Mouse (Mus musculus): Measurements from ENCODE around the gene Amfr. TPM values are rescaled to one million over a fixed set of nuclear protein-coding genes. Genes with fewer than 3 reads are reported as not detected.

The Amfr gene
- polyA plus RNA-seq, 1 experiment from 2014 or later, result 60.2 TPM

- no peaks in the 10 kb centered on the region for H3K4me1 ChIP-seq (ENCODE audit: insufficient read depth)
- H3K27me3 ChIP-seq (ENCODE audit: insufficient read depth, low read length), result no peaks in the 10 kb centered on the region
- no peaks in the 10 kb centered on the region for H3K9me3 ChIP-seq (ENCODE audit: low read length)
- DNase-seq (no peak), ATAC-seq (no peak)
- H3K27ac ChIP-seq (ENCODE audit: low read depth), result no peak overlapping the region
- H3K36me3 ChIP-seq (replicated peaks; ENCODE audit: insufficient read depth, low read length), result peaks cover 47% of the 10 kb centered on the region
- H3K4me2 ChIP-seq (ENCODE audit: low read depth, low read length), result no peak overlapping the region
- WGBS (ENCODE audit: insufficient replicate concordance), result 85% methylated on average over 2 of the region's 2 CpGs
- H3K9ac ChIP-seq (replicated peaks), result no peak overlapping the region
- no peak overlapping the region for H3K4me3 ChIP-seq (ENCODE audit: low read depth, low read length)
- TF ChIP-seq EP300 (IDR thresholded peaks at IDR 0.05; ENCODE audit: low read depth) (no peak), CTCF (IDR thresholded peaks at IDR 0.05; ENCODE audit: low read depth) (no peak)
These were observed 13.7 kb downstream of the Amfr start for GRCm38 (mm10) chr8:93998961-93999360.

- Histone ChIP-seq H3K4me3 (ENCODE audit: low read depth, low read length) (no peak overlapping the region), H3K36me3 (replicated peaks; ENCODE audit: insufficient read depth, low read length) (peaks cover 41% of the 10 kb centered on the region), H3K9ac (replicated peaks) (no peak overlapping the region), H3K4me1 (ENCODE audit: insufficient read depth) (no peaks in the 10 kb centered on the region), H3K27me3 (ENCODE audit: insufficient read depth, low read length) (no peaks in the 10 kb centered on the region), H3K4me2 (ENCODE audit: low read depth, low read length) (no peak overlapping the region), H3K27ac (ENCODE audit: low read depth) (peak overlapping the region; percentile 30; the same call in 1 of the 2 replicates), H3K9me3 (ENCODE audit: low read length) (no peaks in the 10 kb centered on the region)
- TF ChIP-seq CTCF (IDR thresholded peaks at IDR 0.05; ENCODE audit: low read depth) (no peak), EP300 (IDR thresholded peaks at IDR 0.05; ENCODE audit: low read depth) (no peak)
- 70% methylated on average over 4 of the region's 4 CpGs for WGBS (ENCODE audit: insufficient replicate concordance)
- DNase-seq (no peak), ATAC-seq (peak; percentile 97)
These were observed 22.9 kb downstream of the Amfr start for GRCm38 (mm10) chr8:93989739-93990138.

GRCm38 (mm10) chr8:93984731-93985130 is 27.9 kb downstream of the Amfr start:
- ATAC-seq (no peak), DNase-seq (no peak)
- H3K9me3 ChIP-seq (ENCODE audit: low read length), result no peaks in the 10 kb centered on the region
- H3K27me3 ChIP-seq (ENCODE audit: insufficient read depth, low read length), result no peaks in the 10 kb centered on the region
- no peak overlapping the region for H3K4me3 ChIP-seq (ENCODE audit: low read depth, low read length)
- H3K4me1 ChIP-seq (ENCODE audit: insufficient read depth), result no peaks in the 10 kb centered on the region
- no peak overlapping the region for H3K27ac ChIP-seq (ENCODE audit: low read depth)
- TF ChIP-seq CTCF (IDR thresholded peaks at IDR 0.05; ENCODE audit: low read depth), result no peak
- TF ChIP-seq EP300 (IDR thresholded peaks at IDR 0.05; ENCODE audit: low read depth), result no peak
- H3K9ac ChIP-seq (replicated peaks), result no peak overlapping the region
- no peak overlapping the region for H3K4me2 ChIP-seq (ENCODE audit: low read depth, low read length)
- H3K36me3 ChIP-seq (replicated peaks; ENCODE audit: insufficient read depth, low read length), result peaks cover 78% of the 10 kb centered on the region
- 81% methylated on average over 3 of the region's 3 CpGs for WGBS (ENCODE audit: insufficient replicate concordance)

GRCm38 (mm10) chr8:93983827-93984226 is 28.8 kb downstream of the Amfr start:
- DNase-seq (no peak), ATAC-seq (no peak)
- no peak overlapping the region for H3K27ac ChIP-seq (ENCODE audit: low read depth)
- no peak for TF ChIP-seq EP300 (IDR thresholded peaks at IDR 0.05; ENCODE audit: low read depth)
- TF ChIP-seq CTCF (IDR thresholded peaks at IDR 0.05; ENCODE audit: low read depth), result 0 out of 2 replicates have a peak, but pooled peaks have one; percentile 19
- H3K4me1 ChIP-seq (ENCODE audit: insufficient read depth), result no peaks in the 10 kb centered on the region
- no peak overlapping the region for H3K4me2 ChIP-seq (ENCODE audit: low read depth, low read length)
- H3K36me3 ChIP-seq (replicated peaks; ENCODE audit: insufficient read depth, low read length), result peaks cover 79% of the 10 kb centered on the region
- H3K9ac ChIP-seq (replicated peaks), result no peak overlapping the region
- 86% methylated on average over 3 of the region's 3 CpGs for WGBS (ENCODE audit: insufficient replicate concordance)
- no peaks in the 10 kb centered on the region for H3K27me3 ChIP-seq (ENCODE audit: insufficient read depth, low read length)
- H3K4me3 ChIP-seq (ENCODE audit: low read depth, low read length), result no peak overlapping the region
- no peaks in the 10 kb centered on the region for H3K9me3 ChIP-seq (ENCODE audit: low read length)

- no peak overlapping the region for H3K4me3 ChIP-seq (ENCODE audit: low read depth, low read length)
- H3K9me3 ChIP-seq (ENCODE audit: low read length), result no peaks in the 10 kb centered on the region
- H3K27me3 ChIP-seq (ENCODE audit: insufficient read depth, low read length), result no peaks in the 10 kb centered on the region
- no peak overlapping the region for H3K4me2 ChIP-seq (ENCODE audit: low read depth, low read length)
- WGBS (ENCODE audit: insufficient replicate concordance), result 91% methylated on average over 5 of the region's 5 CpGs
- H3K4me1 ChIP-seq (ENCODE audit: insufficient read depth), result no peaks in the 10 kb centered on the region
- DNase-seq (no peak), ATAC-seq (no peak)
- TF ChIP-seq CTCF (IDR thresholded peaks at IDR 0.05; ENCODE audit: low read depth) (no peak), EP300 (IDR thresholded peaks at IDR 0.05; ENCODE audit: low read depth) (no peak)
- H3K36me3 ChIP-seq (replicated peaks; ENCODE audit: insufficient read depth, low read length), result peaks cover 85% of the 10 kb centered on the region
- H3K9ac ChIP-seq (replicated peaks), result no peak overlapping the region
- H3K27ac ChIP-seq (ENCODE audit: low read depth), result no peak overlapping the region
These were observed 30.9 kb downstream of the Amfr start for GRCm38 (mm10) chr8:93981679-93982215.

- DNase-seq (no peak), ATAC-seq (no peak)
- 91% methylated on average over 4 of the region's 4 CpGs for WGBS (ENCODE audit: insufficient replicate concordance)
- Histone ChIP-seq H3K4me1 (ENCODE audit: insufficient read depth) (no peaks in the 10 kb centered on the region), H3K4me3 (ENCODE audit: low read depth, low read length) (no peak overlapping the region), H3K9ac (replicated peaks) (no peak overlapping the region), H3K4me2 (ENCODE audit: low read depth, low read length) (no peak overlapping the region), H3K27me3 (ENCODE audit: insufficient read depth, low read length) (no peaks in the 10 kb centered on the region), H3K9me3 (ENCODE audit: low read length) (no peaks in the 10 kb centered on the region), H3K36me3 (replicated peaks; ENCODE audit: insufficient read depth, low read length) (peaks cover 86% of the 10 kb centered on the region), H3K27ac (ENCODE audit: low read depth) (no peak overlapping the region)
- TF ChIP-seq EP300 (IDR thresholded peaks at IDR 0.05; ENCODE audit: low read depth) (no peak), CTCF (IDR thresholded peaks at IDR 0.05; ENCODE audit: low read depth) (no peak)
These were observed 32.5 kb downstream of the Amfr start for GRCm38 (mm10) chr8:93980141-93980540.
